Mouse (Mus musculus) gastrocnemius, postnatal 4 days (tissue): ENCODE data around the gene Eral1. TPM values are rescaled to one million over a fixed set of nuclear protein-coding genes. Genes with fewer than 3 reads are reported as not detected.

Experiments
- DNase-seq, 2 experiments: peaks; one replicate each; pipeline ENCODE4 v3.0.0; 2021 to 2022; ENCODE audit warnings: low spot score in 2 of 2, mixed read lengths in 2 of 2
- microRNA-seq: library from miRNA; unstranded; fragments of <30 nt; microRNA quantifications from one replicate; pipeline ENCODE4 v1.2.0, GENCODE M21; 2021
- total RNA-seq, 2 experiments: library from RNA; stranded (reverse); gene quantifications; 2 replicates each; pipeline ENCODE4 v1.2.3; 2021

Gene Eral1
- total RNA-seq, 2 experiments from 2014 or later = 20.9 to 21.4 TPM

- no peak for DNase-seq
Observed at GRCm38 (mm10) chr11:78040878-78041277, 39.3 kb downstream of the Eral1 start.

GRCm38 (mm10) chr11:78037831-78038752 is 42.1 kb downstream of the Eral1 start, which contains the start of gene Flot2:
TSS of gene Flot2 (plus strand) at chr11:78037931.
- peak in 1 of 2 experiments; percentile 71 for DNase-seq

- no peak for DNase-seq
Observed at GRCm38 (mm10) chr11:78036791-78037190, 43.4 kb downstream of the Eral1 start.

GRCm38 (mm10) chr11:78033931-78034617 is 46.1 kb downstream of the Eral1 start:
- DNase-seq = no peak

- no peak for DNase-seq
Observed at GRCm38 (mm10) chr11:78032809-78033195, 47.4 kb downstream of the Eral1 start.

- DNase-seq = peak; percentile 83 to 89
Observed at GRCm38 (mm10) chr11:78031947-78032808, 48.0 kb downstream of the Eral1 start, which contains the start of gene Dhrs13. TSS of gene Dhrs13 (plus strand) at chr11:78032280.

GRCm38 (mm10) chr11:78031389-78031788 is 48.8 kb downstream of the Eral1 start:
- DNase-seq = no peak

- DNase-seq = no peak
Observed at GRCm38 (mm10) chr11:78030600-78030999, 49.6 kb downstream of the Eral1 start.

- DNase-seq = no peak
Observed at GRCm38 (mm10) chr11:78029240-78029639, 50.9 kb downstream of the Eral1 start.

GRCm38 (mm10) chr11:78023607-78024006 is 56.6 kb downstream of the Eral1 start:
- DNase-seq = no peak

Small RNA genes within 50 kb of the gene (microRNA-seq; reads per million reads assigned to microRNA genes)
- gene Mir144 (30.3 reads per million, percentile 40 among the genes with 10 or more reads in this experiment), gene Mir451a (not detected), gene Mir451b (not detected)

Other genes starting within 250 kb of the Eral1 start
- gene Pipox, start 186.3 kb downstream of the Eral1 start, total RNA-seq = under 1 TPM; 0.34 to 0.57 TPM
- 1 to 10 TPM in 1 of 2 experiments, under 1 TPM in 1; 0.21 to 1.0 TPM for gene Sez6, start 149.6 kb downstream of the Eral1 start, total RNA-seq
- gene Phf12, start 97.6 kb downstream of the Eral1 start, total RNA-seq = 10 to 100 TPM; 35.4 to 39.9 TPM
- 1 to 10 TPM; 6.2 to 7.6 TPM for gene Dhrs13, start 48.1 kb downstream of the Eral1 start, total RNA-seq
- gene Flot2, start 42.5 kb downstream of the Eral1 start, total RNA-seq = 10 to 100 TPM; 70.3 to 76.4 TPM
- gene Fam222b, start 14.3 kb upstream of the Eral1 start, total RNA-seq = 10 to 100 TPM; 10.4 to 11.6 TPM
- gene Traf4, start 85.2 kb upstream of the Eral1 start, total RNA-seq = 10 to 100 TPM; 36.5 to 41.4 TPM
- gene Nek8, start 96.3 kb upstream of the Eral1 start, total RNA-seq = 1 to 10 TPM; 6.6 to 7.5 TPM
- gene Tlcd1, start 96.3 kb upstream of the Eral1 start, total RNA-seq = 10 to 100 TPM; 12.6 to 16.0 TPM
- gene Rpl23a, start 103.2 kb upstream of the Eral1 start, total RNA-seq = 1,000 to 10,000 TPM; 1,488 to 1,617 TPM
- 10 to 100 TPM; 43.9 to 45.7 TPM for gene Rab34, start 108.0 kb upstream of the Eral1 start, total RNA-seq
- 1 to 10 TPM; 1.9 to 2.4 TPM for gene Proca1, start 113.0 kb upstream of the Eral1 start, total RNA-seq
- 10 to 100 TPM; 59.4 to 64.3 TPM for gene Sdf2, start 165.4 kb upstream of the Eral1 start, total RNA-seq
- gene Supt6, start 165.6 kb upstream of the Eral1 start, total RNA-seq = 10 to 100 TPM; 45.1 to 49.0 TPM
- gene 2610507B11Rik, start 181.4 kb upstream of the Eral1 start, total RNA-seq = 100 to 1,000 TPM; 104 to 108 TPM
- gene BC030499, start 210.5 kb upstream of the Eral1 start, total RNA-seq = 1 to 10 TPM in 1 of 2 experiments, under 1 TPM in 1; 0.47 to 1.3 TPM
- 10 to 100 TPM; 14.6 to 16.1 TPM for gene Spag5, start 221.1 kb upstream of the Eral1 start, total RNA-seq
- gene Aldoc, start 242.6 kb upstream of the Eral1 start, total RNA-seq = 1 to 10 TPM; 1.4 to 2.2 TPM
- gene Pigs, start 248.0 kb upstream of the Eral1 start, total RNA-seq = 10 to 100 TPM; 30.5 to 33.2 TPM